Mouse (Mus musculus) small intestine, adult 10 weeks (tissue): ENCODE results near the gene Phf5a. TPM values are rescaled to one million over a fixed set of nuclear protein-coding genes. Genes with fewer than 3 reads are reported as not detected.

ENCODE experiments used
- polyA plus RNA-seq: library from polyadenylated mRNA; stranded (reverse); fragments of 350-450 nt; fragmentation: Illumina TruSeq; extraction: RNeasy Lipid Tissue Mini Kit (QIAGEN cat#74804); gene quantifications from one replicate; pipeline ENCODE4 v1.2.3, GENCODE M21; 2014; ENCODE audit warnings: low replicate concordance

The Phf5a gene
- polyA plus RNA-seq = 15.1 TPM

GRCm38 (mm10) chr15:81871604-81872261, at the start of gene Phf5a:
Gene Phf5a, minus strand, starts transcription at chr15:81871911.

GRCm38 (mm10) chr15:81872262-81873136, 788 bp upstream of the Phf5a start, which contains the start of gene Aco2:
Gene Aco2, plus strand, starts transcription at chr15:81872309.

GRCm38 (mm10) chr15:81858517-81859329, 13.0 kb downstream of the Phf5a start, which contains the start of gene Tob2:
Gene Tob2, minus strand, starts transcription at chr15:81858796.

Other genes with a start within 250 kb of the Phf5a start
- gene L3mbtl2, start 208.0 kb downstream of the Phf5a start, polyA plus RNA-seq = 0.56 TPM
- not detected for gene Chadl, start 174.6 kb downstream of the Phf5a start, polyA plus RNA-seq
- gene Zc3h7b, start 126.9 kb downstream of the Phf5a start, polyA plus RNA-seq = 2.3 TPM
- gene Rangap1, start 126.4 kb downstream of the Phf5a start, polyA plus RNA-seq = 2.4 TPM
- gene Tef, start 69.5 kb downstream of the Phf5a start, polyA plus RNA-seq = 16.0 TPM
- gene Tob2, start 13.1 kb downstream of the Phf5a start, polyA plus RNA-seq = 9.2 TPM
- gene Aco2, start 398 bp upstream of the Phf5a start, polyA plus RNA-seq = 68.7 TPM
- 0.19 TPM for gene Polr3h, start 54.3 kb upstream of the Phf5a start, polyA plus RNA-seq
- gene Csdc2, start 64.8 kb upstream of the Phf5a start, polyA plus RNA-seq = not detected
- 1.2 TPM for gene Pmm1, start 89.0 kb upstream of the Phf5a start, polyA plus RNA-seq
- gene 1700029P11Rik, start 108.6 kb upstream of the Phf5a start, polyA plus RNA-seq = not detected
- gene Xrcc6, start 115.9 kb upstream of the Phf5a start, polyA plus RNA-seq = 84.1 TPM
- 13.1 TPM for gene Desi1, start 162.0 kb upstream of the Phf5a start, polyA plus RNA-seq
- gene Snu13, start 175.7 kb upstream of the Phf5a start, polyA plus RNA-seq = 260 TPM
- gene 4930407I10Rik, start 187.2 kb upstream of the Phf5a start, polyA plus RNA-seq = not detected
- gene Mei1, start 198.1 kb upstream of the Phf5a start, polyA plus RNA-seq = not detected